Comparison of ENCODE assay signal across 8 mouse cellular contexts in the genomic region with DNA sequence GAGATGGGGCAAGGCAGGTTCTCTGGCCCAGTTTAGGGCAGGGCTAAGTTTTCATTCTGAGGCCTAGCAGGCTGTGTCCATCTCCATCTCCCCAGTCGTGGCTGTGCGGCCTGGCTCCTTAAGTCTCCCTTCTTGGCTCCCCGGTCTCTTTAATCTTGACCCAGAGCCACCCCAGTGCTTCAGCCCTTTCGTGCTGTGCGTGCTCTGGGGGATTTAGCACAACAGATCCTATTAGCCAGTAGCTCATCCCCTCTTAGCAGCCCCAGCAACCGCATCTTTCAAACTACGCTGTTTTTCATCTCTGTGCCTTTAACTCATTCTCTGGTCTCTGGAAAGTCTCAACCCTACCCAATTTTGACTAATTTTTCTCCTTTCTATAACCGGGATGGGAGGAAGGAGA. TPM values are rescaled to one million over a fixed set of nuclear protein-coding genes. Genes with fewer than 3 reads are reported as not detected.
DNase-seq lines count a peak whose midpoint lies in the region; ATAC-seq lines count a peak whose summit lies in the region.

A gene (minus strand): TSS at position 184 of the 400 bp plus-strand sequence.

- 76% methylated on average over 8 of the region's 8 CpGs for whole genome bisulfite sequencing in hindbrain, embryonic 10.5 days
- 73% methylated on average over 8 of the region's 8 CpGs for WGBS in hindbrain, embryonic 11.5 days
- 74% methylated on average over 8 of the region's 8 CpGs for WGBS in liver, embryonic 15.5 days (ENCODE audit: insufficient replicate concordance)

- ATAC-seq in hindbrain, embryonic 11.5 days (ENCODE audit: low FRiP score), result no peak
- ATAC-seq in liver, embryonic 15.5 days (ENCODE audit: insufficient read depth), result no peak

- no peak for DNase-seq in hindbrain, embryonic 10.5 days (ENCODE audit: low spot score)
- no peak for DNase-seq in hindbrain, embryonic 11.5 days (ENCODE audit: low spot score)
- no peak for DNase-seq in gastrocnemius, postnatal 4 days (ENCODE audit: low spot score in 2 of 2)
- no peak for DNase-seq in adrenal gland, postnatal 4 days (ENCODE audit: low spot score in 2 of 2)
- DNase-seq in thymus, postnatal 14 days, result no peak
- no peak for DNase-seq in kidney, adult 11 months

- H3K4me3 ChIP-seq in hindbrain, embryonic 10.5 days, result no peak within 1 kb of the TSS
- H3K4me3 ChIP-seq in hindbrain, embryonic 11.5 days (ENCODE audit: low read depth, low read length), result no peak within 1 kb of the TSS
- no peak within 1 kb of the TSS for H3K4me3 ChIP-seq in brown adipose tissue, adult 24 weeks (ENCODE audit: insufficient read depth, low read depth, low read length)
- H3K4me3 ChIP-seq in liver, embryonic 15.5 days (replicated peaks), result no peak within 1 kb of the TSS

- H3K4me1 ChIP-seq in hindbrain, embryonic 10.5 days (replicated peaks), result peaks cover 27% of the 10 kb centered on the region
- 0 out of 2 replicates have a peak, but pooled peaks cover 2% of the 10 kb centered on the region for H3K4me1 ChIP-seq in hindbrain, embryonic 11.5 days (replicated peaks; ENCODE audit: control insufficient read depth, insufficient read depth, low read length)
- H3K4me1 ChIP-seq in brown adipose tissue, adult 24 weeks (ENCODE audit: control insufficient read depth, insufficient read depth, insufficient read length, low read length), result no peaks in the 10 kb centered on the region
- peaks cover 21% of the 10 kb centered on the region for H3K4me1 ChIP-seq in liver, embryonic 15.5 days (replicated peaks)

- no peak within 1 kb of the TSS for H3K9ac ChIP-seq in hindbrain, embryonic 11.5 days (ENCODE audit: low read depth, low read length)
- no peak within 1 kb of the TSS for H3K9ac ChIP-seq in liver, embryonic 15.5 days

- 0 out of 2 replicates have a peak, but pooled peaks cover 8% of the 10 kb centered on the region for H3K27me3 ChIP-seq in hindbrain, embryonic 10.5 days (ENCODE audit: insufficient read depth, poor library complexity, severe bottlenecking)
- no peaks in the 10 kb centered on the region for H3K27me3 ChIP-seq in hindbrain, embryonic 11.5 days (ENCODE audit: control insufficient read depth, insufficient read depth, low read length)
- H3K27me3 ChIP-seq in liver, embryonic 15.5 days, result peaks cover 27% of the 10 kb centered on the region

- H3K4me2 ChIP-seq in hindbrain, embryonic 11.5 days (replicated peaks; ENCODE audit: low read depth, low read length), result no peak within 1 kb of the TSS
- H3K4me2 ChIP-seq in liver, embryonic 15.5 days, result peak within 1 kb of the TSS; percentile 17; the same call in 1 of the 2 replicates

- H3K36me3 ChIP-seq in hindbrain, embryonic 10.5 days, result no peaks in the 10 kb centered on the region
- no peaks in the 10 kb centered on the region for H3K36me3 ChIP-seq in hindbrain, embryonic 11.5 days (ENCODE audit: control insufficient read depth, insufficient read depth, low read length)
- H3K36me3 ChIP-seq in liver, embryonic 15.5 days (replicated peaks), result no peaks in the 10 kb centered on the region

- peak within 1 kb of the TSS; percentile 35; the same call in 1 of the 2 replicates for H3K27ac ChIP-seq in hindbrain, embryonic 10.5 days
- no peak within 1 kb of the TSS for H3K27ac ChIP-seq in hindbrain, embryonic 11.5 days (ENCODE audit: low read depth, low read length)
- H3K27ac ChIP-seq in brown adipose tissue, adult 24 weeks (replicated peaks; ENCODE audit: low read depth, low read length), result no peak within 1 kb of the TSS
- H3K27ac ChIP-seq in liver, embryonic 15.5 days (replicated peaks), result no peak within 1 kb of the TSS

- no peaks in the 10 kb centered on the region for H3K9me3 ChIP-seq in hindbrain, embryonic 10.5 days
- no peaks in the 10 kb centered on the region for H3K9me3 ChIP-seq in hindbrain, embryonic 11.5 days (ENCODE audit: control insufficient read depth, low read length)
- no peaks in the 10 kb centered on the region for H3K9me3 ChIP-seq in liver, embryonic 15.5 days (replicated peaks)

RNA-seq across cellular contexts. Expression of the gene that starts here (rescaled TPM):
- 4.3 and 10.7 TPM in 2 replicates for polyA plus RNA-seq in hindbrain, embryonic 10.5 days (2016; fragmentation: Nextera tagmentation; extraction: Ambion mirVana)
- 8.3 and 10.7 TPM in 2 replicates for polyA plus RNA-seq in hindbrain, embryonic 11.5 days (2014; fragmentation: Nextera tagmentation; extraction: Ambion mirVana)
- 11.1 TPM in 2 replicates for polyA plus RNA-seq in brown adipose tissue, adult 24 weeks (2012; ENCODE audit: insufficient read depth, insufficient read length, missing spikeins)
- total RNA-seq in gastrocnemius, postnatal 4 days (2021), result 10 to 100 TPM; 18.0 to 21.6 TPM
- polyA plus RNA-seq in liver, embryonic 15.5 days (2015; fragmentation: Nextera tagmentation; extraction: Ambion mirVana), result 0.38 and 0.51 TPM in 2 replicates
- total RNA-seq in adrenal gland, postnatal 4 days (2021), result 10 to 100 TPM in 1 of 2 experiments, 1 to 10 TPM in 1; 8.7 to 10.1 TPM
